Mouse (Mus musculus): ENCODE measurements around the gene Gsto1. TPM values are rescaled to one million over a fixed set of nuclear protein-coding genes. Genes with fewer than 3 reads are reported as not detected.
"Not testable (repeated sequence)": the region's sequence is repeated elsewhere in the genome, so short reads cannot be mapped to it uniquely, and the experiment has no call there.

The Gsto1 gene
- total RNA-seq (2022): 10 to 100 TPM; 50.1 to 55.4 (median 51.9) TPM

DNA sequence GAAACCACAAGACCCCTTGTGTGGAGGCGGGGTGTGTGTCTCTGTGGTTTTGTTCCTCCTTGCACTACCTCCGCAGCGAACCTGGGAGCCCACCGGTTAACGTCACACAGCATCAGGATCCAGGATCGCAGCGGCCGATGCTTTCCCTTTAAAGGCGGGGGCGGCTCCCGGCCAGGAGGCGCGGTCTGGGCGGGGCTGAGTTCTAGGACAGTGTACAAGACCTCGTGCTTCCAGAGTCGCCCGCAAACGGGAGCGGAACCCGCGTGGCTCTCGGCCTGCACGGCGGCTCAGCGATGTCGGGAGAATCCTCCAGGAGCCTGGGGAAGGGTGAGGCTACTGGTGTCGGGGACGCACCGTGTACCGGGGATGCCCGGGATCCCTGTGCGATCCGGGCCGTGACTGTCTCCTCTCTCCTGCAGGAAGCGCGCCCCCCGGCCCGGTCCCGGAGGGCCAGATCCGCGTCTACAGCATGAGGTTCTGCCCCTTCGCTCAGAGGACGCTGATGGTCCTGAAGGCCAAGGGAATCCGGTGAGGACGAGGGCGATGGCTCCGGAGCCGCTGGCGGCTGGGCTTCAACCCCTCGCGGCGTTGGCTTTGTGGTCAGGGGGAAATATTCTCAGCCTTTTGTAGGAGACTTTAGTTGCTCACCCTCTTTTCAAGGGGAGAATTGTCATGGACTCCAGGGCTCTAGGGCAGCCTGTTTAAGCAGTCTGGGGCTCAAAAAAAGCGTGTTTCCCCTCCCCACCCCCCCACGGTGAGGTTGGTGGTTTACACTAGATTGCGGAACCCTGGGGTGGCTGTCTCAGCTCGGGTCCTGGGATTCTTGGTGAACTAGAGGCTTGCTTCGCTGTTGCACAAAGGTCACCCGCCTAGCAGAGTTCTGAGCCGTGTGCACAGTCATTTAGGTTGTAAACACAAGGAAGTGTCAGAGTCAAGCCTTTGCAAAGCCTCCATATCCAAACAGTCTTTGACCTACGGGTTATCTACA lies at the start of gene Gsto1:
Gene Gsto1, plus strand, starts transcription at position 175 of the 988 bp plus-strand sequence.
- peak; percentile 82 to 83 for DNase-seq (ENCODE audit: low spot score in 2 of 2)

DNA sequence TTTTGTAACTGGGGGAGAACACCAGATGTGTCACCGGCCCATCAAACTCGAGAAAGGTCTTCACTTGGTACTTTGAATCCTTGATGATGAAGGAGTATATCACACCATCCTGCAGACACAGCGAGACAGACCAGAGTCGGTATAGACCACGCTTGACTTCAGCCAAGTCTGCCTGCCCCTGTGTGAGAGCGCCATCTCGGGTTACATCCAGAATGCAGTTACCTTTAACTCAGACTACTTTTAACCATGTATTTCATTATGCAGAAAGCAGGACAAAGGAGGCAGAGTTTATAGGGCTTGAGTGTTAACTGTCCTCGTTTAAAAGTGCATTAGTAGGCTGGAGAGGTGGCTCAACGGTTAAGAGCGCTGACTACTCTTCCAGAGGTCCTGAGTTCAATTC lies 42.7 kb upstream of the Gsto1 start:
- no peak for DNase-seq (ENCODE audit: low spot score in 2 of 2)

GRCm38 (mm10) chr19:47814721-47815120 lies 40.0 kb upstream of the Gsto1 start:
- no peak for DNase-seq (ENCODE audit: low spot score in 2 of 2)

DNA sequence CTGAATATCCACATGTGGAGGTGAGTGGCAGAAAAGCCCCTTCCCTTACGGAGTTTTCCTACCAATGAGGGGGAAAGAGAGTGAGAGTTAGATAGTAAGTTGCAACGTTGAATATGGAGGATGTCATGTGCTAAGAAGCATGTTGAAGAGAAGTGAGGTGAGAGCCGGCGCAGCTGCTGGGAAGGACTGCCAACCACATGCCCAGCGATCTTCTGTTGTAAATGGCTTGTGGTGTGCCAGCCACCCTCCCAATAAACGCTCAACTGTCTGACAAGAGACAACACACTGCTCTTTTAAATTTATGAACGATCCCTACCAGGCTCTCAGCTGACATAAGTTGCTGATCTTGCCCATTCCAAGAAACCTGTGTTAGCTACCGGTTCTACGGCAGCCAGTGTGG lies 37.1 kb upstream of the Gsto1 start:
- DNase-seq (ENCODE audit: low spot score in 2 of 2): no peak

DNA sequence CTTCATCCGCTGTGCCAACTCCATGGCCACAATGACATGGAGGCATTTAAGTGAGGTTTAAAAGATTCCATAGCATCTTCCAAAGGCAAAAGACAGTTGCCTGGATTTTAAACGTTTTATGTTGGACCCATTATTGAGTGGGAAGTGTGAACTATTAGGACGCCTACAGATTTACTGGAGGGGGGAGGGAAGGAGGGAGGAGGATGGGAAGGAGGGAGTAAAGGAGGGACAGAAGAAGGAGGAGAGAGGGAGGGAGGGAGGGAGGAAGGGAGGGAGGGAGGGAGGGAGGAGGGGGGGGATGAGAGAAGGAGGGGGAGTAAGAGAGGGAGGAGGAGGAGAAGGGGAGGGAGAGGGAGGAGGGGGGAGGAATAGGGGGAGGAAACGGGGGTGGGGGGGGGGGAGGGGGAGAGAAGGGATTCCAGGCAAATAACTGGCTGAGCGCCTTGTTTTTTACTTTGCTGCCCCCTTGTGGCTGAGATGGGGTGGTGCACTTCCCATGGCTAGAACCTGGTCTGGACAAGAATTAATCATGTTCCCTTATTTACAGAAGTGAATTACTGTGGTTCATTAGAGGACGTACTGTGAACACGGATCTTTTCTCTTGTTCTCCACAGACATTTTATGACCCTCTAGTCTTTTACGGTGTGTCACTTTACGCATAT lies 33.8 kb upstream of the Gsto1 start:
- DNase-seq (ENCODE audit: low spot score in 2 of 2): peak; percentile 21 to 43

- no peak for DNase-seq (ENCODE audit: low spot score in 2 of 2)
These were observed 33.3 kb upstream of the Gsto1 start for GRCm38 (mm10) chr19:47821494-47821872.

- DNase-seq (ENCODE audit: low spot score in 2 of 2): no peak
These were observed 32.5 kb upstream of the Gsto1 start for GRCm38 (mm10) chr19:47822143-47822796.

DNA sequence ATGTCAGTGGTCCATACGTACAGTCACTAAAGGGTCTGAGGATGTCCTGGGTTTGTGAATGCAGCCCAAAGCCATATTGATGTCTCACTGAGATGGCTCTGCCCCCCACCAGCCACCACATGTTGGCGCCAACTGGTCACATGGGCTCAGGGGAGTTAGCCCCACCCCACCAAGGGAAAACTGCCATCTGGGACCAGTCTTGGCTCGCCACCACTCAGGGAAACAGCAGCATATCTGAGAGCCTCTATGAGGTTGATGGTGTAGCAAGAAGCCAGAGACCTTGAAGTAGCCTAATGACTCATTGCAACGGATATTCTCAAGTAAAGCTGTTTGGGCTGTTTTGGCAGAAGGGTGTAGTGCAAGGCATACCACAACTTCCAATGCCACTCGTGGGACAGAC lies 30.7 kb upstream of the Gsto1 start:
- no peak for DNase-seq (ENCODE audit: low spot score in 2 of 2)

GRCm38 (mm10) chr19:47829913-47830450 lies 24.8 kb upstream of the Gsto1 start:
- DNase-seq (ENCODE audit: low spot score in 2 of 2): no peak

GRCm38 (mm10) chr19:47831111-47831510 lies 23.7 kb upstream of the Gsto1 start:
- DNase-seq (ENCODE audit: low spot score in 2 of 2): no peak

DNA sequence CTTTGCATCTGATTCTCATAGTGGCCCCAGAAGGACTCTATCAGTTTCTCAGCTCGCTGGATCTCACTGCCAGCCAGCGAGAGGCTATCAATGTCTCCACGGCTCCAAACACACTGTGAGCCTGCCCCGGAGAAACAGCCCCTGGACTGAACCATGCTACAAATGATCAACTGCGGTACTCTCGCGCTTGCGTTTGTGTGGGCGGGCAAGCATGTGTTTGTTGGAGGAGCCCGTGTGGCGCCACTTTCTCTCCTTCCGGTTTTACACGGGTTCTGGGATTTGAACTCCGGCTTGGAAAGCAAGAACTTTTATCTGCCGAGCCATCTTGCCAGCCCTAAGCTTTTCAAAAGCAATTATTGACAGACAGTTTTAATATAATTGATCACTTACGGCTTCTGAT lies 22.5 kb upstream of the Gsto1 start:
- DNase-seq (ENCODE audit: low spot score in 2 of 2): no peak

- no peak for DNase-seq (ENCODE audit: low spot score in 2 of 2)
These were observed 20.2 kb upstream of the Gsto1 start for GRCm38 (mm10) chr19:47834614-47835013.

GRCm38 (mm10) chr19:47835776-47836175 lies 19.0 kb upstream of the Gsto1 start:
- no peak for DNase-seq (ENCODE audit: low spot score in 2 of 2)

DNA sequence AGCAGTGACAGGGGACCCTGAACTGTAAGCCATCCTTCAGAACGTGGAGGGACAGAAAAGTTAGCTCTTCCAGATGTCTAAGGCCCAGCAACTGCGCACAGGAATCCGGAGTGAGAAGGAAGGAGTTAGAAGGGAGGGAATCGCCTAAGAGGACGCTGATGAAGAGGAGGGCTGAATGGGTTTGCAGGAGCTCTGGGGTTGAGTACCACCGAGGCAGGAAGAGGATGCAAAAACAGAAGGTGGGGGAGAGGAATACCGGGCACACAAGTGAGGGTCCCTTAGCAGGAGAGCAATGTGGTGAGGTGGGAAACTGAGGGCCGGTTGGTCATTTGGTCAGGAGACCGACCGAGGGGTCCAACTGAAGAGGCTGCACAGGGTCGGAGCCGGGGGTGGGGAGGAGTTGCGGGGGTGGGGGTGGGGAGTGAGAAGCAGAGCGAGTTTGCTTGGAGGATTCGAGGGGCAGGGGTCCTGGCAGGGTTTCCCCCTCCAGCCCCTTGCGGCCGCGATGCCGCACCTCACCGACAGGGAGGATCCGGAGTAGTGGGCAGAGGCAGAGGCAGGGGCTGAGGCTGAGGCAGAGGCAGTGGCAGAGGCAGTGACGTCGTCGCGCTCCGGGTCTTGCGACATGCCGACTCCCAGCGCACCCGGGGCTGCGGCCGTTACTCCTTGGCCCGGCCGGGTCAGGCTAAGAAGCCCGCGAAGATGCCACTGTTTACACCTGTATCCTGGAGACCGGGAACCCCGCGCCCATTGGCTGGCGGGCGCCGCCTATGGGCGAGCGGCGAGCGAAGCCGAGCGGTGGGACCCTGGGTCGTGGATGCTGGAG lies 17.9 kb upstream of the Gsto1 start:
- peak in 1 of 2 experiments; percentile 13 for DNase-seq (ENCODE audit: low spot score in 2 of 2)

- DNase-seq (ENCODE audit: low spot score in 2 of 2): no peak
These were observed 17.3 kb upstream of the Gsto1 start for GRCm38 (mm10) chr19:47837527-47837901.

DNA sequence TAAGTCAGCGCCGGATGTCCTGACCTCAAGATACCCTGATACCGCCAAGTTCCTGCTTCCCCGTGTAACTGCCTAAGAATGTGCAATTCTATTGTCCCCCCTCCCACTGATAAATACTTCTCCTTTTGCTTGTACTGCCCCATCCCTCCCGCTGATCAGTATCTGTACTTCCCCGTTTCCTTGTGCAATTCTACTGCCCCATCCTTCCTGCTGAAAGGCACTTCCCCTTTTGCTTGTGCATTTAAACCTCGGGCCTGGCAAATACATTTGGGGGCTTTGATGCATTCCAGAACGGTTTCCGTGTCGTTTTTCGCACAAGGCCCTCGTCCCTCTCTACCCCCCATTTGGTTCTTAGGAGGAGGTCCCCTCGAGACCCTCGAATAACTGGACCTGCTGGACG lies 13.5 kb upstream of the Gsto1 start:
- not testable (repeated sequence) for DNase-seq (ENCODE audit: low spot score in 2 of 2)

- DNase-seq (ENCODE audit: low spot score in 2 of 2): no peak
These were observed 5.0 kb upstream of the Gsto1 start for GRCm38 (mm10) chr19:47849735-47850134.

GRCm38 (mm10) chr19:47852131-47852530 lies 2.6 kb upstream of the Gsto1 start:
- DNase-seq (ENCODE audit: low spot score in 2 of 2): not testable (repeated sequence)

- no peak for DNase-seq (ENCODE audit: low spot score in 2 of 2)
These were observed 1.7 kb upstream of the Gsto1 start for GRCm38 (mm10) chr19:47853053-47853452.

DNA sequence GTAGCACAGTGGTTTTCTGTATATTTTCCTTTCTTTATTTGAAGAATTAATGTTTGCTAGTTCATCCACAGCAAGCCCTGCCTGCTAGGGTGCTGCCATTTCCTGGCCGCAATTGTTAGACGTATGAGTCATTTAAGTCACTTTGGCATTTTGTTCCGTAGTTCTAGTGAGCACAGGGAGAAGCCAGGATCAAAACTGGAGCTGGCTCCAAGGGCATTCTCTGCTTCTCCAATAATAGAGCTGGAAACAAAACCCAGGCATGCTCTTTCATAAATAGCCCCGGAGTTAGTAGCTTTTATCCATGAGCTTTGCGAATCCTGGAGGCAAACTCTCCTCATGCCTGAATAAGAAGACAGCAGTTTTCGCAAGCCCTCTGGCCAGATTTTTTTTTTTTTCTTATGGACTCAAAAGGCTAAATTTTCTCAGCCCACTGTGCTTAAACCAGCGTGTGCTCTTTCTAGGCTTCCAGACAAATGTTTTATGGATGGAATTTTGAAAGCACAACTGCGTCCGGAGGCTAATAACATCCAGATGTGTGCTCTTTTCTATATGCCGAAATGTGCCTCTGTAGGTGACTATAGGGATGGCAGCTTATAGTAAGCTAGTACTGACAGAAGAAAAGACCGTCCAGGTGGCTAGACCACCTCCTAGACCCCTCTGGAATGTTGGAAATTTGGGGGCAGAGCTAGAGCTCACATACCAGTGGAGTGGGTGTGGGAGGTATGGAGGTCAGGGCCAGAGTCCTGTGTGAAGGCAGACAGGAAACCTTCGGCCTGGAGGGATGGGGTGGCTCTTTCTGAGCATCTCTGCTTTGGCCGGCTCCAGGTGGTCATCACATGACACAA lies 597 bp upstream of the Gsto1 start:
- no peak for DNase-seq (ENCODE audit: low spot score in 2 of 2)
